Mouse (Mus musculus) adrenal gland, postnatal 10 days (tissue): ENCODE data around the gene Rbm38. TPM values are rescaled to one million over a fixed set of nuclear protein-coding genes. Genes with fewer than 3 reads are reported as not detected.

Experiments
- DNase-seq: peaks from one replicate; pipeline ENCODE4 v3.0.0; 2021; ENCODE audit warnings: mixed read lengths
- total RNA-seq, 2 experiments: library from RNA; stranded (reverse); gene quantifications; 2 replicates each; pipeline ENCODE4 v1.2.3; 2021

Rbm38 gene
- total RNA-seq, 2 experiments from 2014 or later = 25.3 to 39.6 TPM

DNA sequence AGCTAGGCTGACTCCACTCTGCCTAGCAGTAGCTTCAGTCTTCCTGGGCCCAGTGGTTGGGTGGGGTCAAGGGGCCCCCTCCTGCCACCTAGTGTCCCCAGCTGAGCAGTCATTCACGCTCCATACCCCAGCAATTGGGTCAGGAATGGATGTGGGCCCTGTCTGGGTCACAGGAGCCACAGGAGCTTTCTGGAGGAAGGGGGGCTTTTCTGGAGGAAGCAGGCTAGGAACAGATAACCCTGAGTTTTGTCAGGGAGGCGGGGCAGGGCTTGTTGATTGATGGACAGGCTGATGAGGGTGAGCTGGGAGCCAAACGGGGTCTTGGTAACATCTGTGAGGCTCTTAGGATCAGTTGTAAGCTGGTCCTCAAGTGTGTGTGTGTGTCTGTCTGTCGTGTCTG, 16.3 kb downstream of the Rbm38 start:
- DNase-seq = no peak

DNA sequence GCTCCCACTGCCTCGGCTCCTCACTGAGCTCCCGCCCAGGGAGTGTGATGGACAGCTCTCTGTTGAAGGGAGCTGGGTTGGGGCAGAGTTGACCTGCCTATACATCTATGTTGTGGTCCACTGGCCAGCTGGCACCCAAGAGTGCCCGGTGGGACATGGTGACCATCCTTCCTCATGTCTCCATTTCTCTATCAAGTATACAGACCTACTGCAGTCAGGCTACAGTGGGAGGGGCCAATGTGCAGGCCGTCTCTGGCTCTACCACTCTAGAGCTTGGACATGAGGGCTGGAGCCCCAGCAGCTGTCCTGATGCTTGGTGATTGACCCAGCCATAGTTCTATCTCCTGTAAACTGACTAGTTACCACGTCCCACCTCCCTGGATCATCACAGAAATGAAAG, 17.0 kb downstream of the Rbm38 start:
- no peak for DNase-seq

DNA sequence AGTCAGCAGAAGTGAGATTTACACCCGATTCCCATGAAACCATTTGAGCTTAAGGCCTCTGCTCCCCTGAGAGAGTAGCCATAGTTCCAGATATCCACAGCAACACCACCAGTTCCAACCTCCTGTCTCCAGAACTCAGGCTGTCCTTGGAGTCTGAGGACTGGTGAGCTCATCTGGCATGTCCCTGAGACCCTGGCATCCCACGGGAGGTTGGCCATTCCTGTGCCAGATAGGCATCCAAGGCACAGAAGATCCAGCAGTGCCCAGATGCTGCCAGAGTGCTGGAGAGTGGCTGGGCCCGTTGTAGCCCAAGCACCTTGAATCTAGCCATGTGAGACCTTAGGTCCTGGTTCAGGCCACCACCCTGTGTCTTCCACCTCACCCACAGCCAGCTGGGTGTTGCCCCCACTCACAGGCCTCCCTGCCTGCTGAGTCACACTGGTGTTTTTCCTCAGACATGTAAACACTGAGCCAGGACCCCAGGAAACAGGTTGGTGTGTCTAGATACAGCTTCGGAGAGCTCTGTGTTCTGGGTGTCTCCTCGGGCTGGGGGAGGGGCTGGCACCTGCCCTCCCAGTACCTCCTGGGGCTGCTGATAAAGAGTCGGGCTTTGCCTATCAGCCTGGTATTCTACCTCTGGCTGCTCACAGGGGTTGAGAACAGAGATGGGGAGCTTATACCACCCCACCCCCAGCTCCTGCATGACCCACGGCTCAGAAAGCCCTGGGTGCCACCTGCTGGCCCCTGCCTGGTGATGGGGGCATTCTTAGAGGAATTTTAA, 17.7 kb downstream of the Rbm38 start:
- no peak for DNase-seq

DNA sequence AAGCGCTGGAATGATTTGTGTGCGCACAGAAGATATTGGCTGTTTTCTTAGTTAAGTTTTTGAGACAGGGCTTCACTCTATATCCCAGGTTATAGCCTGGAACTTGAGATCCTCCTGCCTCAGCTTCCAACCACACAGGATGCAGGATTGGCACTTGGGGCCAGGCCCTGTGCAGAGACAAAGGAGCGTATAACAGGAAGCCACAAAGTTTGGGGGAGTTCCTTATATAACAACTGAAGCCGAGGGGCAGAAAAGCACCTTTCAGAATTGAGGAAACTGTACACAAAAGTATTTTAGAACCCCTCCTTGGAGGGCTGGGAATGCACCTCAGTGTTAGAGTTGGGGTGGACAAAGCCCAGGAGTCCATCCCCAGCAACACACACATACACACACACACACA, 18.7 kb downstream of the Rbm38 start:
- DNase-seq = no peak

DNA sequence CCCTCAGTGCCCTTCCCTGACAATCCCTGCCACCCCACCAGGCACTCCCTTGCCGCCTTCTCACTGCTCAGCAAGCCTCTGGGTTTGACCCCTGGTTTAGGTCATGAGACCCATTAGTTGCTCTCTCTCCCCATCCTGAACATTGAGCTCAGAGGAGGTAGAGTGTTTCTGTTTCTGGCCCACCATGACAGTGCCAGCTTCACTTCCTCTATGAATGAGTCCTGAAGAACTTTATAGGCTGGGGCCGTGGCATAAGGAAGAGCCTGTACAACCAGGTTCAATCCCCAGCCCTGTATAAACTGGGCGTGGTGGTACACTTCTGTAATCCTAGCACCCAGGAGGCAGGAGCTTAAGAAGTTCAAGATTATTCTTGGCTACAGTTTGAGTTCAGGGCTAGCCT, 20.5 kb downstream of the Rbm38 start:
- DNase-seq = no peak

DNA sequence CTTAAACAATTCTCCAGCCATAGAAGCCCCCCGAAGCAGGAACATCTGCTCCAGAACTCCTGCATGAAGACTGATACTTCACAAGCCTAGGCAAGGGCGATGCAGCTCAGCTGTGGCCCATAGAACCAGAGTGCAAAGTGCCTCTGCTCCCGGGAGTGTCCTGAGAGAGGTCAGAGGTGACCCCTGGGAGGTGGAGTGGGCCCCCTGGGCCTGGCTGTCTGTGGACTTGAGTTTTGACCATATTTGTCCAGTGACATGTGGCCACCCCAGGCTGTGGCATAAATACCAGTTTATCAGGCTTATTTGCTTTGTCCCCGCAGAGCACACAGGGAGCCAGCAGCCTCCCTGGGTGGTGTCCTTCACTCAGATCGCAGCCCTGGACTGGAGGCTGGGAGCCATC, 20.9 kb downstream of the Rbm38 start:
- DNase-seq = no peak

DNA sequence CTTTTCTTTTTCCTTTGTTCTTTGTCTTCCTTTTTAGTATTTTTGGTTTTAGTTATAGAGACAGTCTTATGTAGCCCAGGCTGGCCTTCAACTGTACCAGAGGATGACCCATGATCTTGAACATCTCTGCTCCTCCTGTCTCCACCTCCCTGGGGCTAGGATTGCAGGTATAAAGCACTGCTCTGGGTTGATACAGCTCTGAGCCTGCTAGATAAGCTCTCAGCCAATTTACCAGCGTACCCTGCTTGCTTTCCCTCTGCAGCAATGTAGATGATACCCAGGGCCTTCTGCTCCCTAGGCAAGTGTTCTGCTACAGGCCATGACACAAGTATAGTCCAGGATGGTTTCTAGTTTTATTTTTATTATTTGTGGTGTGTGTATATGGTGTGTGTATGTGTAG, 21.6 kb downstream of the Rbm38 start:
- DNase-seq = no peak

DNA sequence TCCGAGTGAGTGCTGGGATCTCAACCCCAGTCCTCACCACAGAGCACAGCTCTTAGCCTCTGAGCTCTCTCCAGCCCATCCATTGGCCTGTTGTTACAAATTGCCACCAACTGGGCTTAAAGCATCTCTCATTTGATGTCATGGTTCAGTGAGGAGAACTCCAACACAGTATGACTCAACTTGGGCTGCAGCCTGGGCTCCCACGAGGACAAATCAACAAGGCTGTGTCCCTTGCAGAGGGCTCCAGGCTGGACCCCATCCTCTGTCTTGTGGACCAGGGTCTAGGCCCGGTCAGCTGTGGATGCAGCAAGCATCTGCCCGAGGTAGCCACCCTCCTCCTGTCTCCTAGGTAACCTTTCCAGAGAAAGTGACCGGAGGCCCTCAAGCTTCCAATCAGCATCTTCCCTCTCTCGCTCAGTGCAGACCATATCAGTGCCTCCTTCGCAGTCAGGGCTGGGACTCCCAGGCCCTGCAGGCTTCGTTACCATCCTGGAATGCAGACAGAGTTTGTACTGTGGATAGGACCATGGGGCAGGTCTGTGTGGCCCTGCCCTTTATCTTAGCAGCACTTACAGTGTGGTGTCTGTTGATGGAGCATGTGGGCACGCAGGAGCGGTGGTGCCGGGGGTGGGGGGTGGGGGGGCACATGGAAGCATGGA, 22.3 kb downstream of the Rbm38 start:
- DNase-seq = no peak

DNA sequence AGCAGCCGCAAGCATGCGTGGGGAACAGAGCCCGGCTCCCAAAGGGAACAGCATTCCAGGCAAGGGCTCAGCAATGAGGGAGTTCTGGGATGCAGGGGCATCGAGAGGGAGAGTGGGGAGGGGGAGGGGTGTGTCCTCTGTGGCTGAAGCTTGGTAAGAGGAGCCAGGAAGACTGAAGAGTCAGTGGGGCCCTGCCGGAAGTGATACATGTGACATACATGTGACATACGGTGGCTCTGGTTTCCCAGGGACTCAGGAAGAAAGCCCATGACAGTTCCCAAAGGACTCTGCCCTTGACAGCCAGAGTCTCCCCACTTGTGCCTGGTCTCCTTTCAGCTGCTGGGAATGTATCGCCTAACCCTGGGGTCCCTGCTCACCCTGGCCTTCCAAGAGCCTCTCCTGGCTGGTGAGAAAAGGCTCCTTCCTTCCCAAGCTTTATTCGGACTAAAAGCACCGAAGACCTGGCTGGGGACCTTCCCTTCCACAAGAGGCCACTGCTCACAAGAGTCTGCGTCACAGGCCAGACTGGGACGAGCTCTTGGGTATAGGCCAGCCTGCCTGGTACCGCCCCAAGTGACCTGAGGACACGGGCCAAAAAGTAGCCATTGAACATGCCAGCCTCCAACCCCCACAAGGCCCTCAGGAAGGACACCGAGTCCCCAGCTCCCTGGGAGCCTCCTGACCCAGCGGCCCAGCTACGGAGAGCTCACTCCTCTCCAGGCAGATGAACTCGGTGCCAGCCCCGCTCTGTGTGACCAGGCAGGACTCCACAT, 24.1 kb downstream of the Rbm38 start:
- DNase-seq = peak; percentile 90

DNA sequence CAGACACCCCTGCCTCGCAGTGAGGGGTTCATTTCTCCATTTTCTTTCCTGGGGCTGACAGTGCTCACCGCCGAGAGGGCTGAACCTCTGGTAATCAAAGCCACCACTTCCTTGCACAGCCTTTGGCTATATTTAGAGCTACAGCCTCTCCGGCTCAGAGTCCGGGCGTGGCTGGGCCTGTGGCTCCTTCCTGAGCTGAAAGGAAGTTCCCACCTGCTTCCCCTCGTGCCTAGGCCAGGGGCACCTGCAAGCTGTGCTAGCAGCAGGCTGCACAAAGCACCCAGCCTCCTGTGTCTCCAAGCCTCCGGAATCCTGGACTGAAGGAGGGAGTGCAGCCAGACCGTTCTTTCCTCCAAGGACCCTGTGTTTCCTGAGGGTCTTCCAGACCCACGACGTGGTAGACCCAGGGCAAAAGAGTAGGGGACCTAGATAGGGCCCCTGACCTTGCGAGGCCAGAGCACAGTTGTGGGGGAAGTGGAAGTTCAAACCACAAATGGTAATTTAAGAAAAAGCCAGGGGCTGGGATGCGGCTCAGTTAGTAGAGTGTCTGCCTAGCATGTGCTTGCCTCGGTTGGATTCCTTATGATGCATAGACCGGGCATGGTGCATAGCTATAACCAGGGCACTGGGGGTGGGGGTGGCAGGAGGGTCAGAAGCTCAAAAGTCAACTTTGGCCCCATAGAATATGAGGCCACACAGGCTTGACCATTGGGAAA, 26.4 kb downstream of the Rbm38 start:
- peak; percentile 10 for DNase-seq

DNA sequence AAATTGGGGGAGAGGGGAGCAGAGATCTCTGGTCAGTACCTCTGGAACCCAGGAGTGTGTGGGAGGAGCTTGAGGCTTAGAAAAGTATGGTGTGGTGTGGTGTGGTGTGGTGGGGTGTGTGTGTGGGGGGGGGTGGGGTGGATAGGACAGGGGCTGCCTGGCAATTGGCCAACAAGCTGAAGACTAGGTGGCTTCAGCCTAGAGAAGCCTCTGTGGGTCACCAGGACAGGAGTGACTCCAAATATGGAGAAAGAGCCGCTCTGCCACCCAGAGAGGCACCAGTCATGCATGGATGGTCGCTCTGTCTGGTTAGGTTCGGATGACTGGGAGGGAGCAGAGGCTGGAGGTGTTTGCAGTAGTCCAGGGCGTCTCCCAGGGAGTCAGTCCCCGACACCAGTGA, 27.2 kb downstream of the Rbm38 start:
- DNase-seq = peak; percentile 1

DNA sequence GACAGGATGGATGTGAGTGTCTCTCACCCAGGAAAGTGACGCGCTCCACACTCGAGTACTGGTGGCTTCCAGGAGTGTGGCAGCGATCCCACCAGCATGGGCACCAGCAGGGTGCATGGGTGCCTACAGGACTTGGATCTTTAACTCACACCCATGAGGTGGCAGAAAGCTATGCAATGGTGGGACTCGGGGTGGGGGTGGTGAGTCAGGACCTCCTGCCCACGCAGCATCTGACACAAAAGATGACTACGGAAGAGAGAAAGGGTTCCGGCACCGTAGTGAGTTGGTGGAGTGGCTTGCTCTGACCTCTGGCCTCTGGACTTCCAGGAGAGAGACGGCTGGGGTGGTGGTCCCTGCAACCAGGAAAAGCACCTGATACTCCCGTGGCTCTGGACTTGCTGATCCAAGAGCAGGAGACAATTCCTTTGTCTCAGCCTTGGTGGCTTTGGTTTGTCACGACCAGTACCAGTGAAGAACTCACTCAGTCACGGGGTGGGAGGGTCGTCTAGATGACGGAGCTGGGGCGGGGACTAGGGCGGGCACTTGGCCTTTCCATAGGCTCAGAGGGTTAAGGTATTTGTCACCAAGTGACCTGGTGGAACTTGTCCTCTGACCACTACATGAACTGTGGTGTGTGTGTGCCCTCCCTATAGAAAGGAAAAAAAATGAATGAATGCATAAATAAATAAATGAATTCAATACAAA, 27.9 kb downstream of the Rbm38 start:
- peak; percentile 2 for DNase-seq

DNA sequence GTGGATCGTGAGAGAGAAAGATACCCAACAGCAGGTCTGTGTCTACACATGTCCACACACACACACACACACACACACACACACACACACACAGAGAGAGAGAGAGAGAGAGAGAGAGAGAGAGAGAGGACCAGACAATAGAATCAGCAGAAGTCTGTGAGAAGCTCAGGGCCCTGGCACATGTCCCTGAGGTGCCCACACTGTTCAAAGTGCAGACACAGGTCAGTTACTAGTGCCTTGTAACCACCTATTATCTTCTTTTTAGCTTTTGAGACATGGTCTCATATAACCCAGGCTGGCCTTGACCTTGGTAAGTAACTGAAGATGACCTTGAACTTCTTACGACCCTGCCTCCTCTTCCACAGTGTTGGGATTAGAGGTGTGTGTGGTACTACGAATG, 28.9 kb downstream of the Rbm38 start:
- DNase-seq = peak; percentile 3

DNA sequence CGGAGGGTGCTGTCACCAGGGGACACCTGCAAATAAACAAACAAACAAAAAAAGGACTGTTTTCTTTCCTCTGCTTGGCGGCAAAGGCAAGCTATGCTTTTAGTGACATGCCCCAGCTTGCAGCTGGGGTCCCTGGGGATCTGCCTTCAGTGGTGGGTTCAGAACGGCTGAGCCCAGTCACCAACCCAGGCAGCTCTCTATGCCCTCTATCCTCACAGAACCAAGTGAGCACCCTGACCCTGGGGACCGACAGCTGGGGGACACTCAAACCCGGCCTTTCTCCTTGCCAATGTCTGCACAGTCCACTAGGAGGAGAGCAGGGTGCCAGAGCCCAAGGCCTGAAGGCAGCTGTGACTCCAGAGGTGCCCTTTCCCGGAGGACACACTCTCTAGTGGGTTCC, 29.5 kb downstream of the Rbm38 start:
- DNase-seq = peak; percentile 47

DNA sequence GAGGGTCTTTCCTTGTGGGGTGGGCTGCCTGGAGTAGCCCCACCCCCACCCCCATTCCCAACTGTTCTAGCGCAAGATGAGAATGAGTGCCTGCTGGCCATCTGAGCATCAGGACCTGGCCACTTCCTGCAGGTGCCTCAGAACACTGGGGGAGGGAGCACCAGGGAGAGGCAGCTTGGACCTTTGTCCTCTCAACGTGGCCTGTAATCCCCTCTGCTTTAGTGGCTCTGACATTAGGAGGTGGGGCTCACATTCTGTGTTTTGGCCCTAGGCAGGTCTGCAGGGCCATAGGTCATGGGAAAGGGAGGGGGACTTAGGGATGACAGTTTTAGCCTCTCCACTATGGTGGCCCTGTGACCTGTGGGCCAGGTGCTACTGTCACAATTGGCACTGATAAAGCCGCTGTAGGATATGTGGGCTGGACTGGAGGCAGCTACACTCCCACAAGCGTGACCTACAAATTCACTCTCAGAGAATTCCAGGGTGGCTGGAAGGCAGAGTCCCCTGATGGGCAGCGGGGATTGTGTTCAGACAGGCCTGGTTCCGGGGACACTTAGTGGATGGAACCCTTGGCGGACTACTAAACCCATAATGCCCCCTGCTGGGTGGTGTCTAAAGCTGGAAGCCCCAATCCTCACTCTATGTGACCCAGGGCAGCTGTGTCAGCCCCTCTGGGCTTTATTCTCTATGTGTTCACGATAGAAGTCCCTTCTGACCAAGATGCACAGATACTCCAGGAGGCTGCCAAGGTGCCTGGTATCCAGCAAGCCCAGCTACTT, 30.5 kb downstream of the Rbm38 start:
- peak; percentile 3 for DNase-seq

DNA sequence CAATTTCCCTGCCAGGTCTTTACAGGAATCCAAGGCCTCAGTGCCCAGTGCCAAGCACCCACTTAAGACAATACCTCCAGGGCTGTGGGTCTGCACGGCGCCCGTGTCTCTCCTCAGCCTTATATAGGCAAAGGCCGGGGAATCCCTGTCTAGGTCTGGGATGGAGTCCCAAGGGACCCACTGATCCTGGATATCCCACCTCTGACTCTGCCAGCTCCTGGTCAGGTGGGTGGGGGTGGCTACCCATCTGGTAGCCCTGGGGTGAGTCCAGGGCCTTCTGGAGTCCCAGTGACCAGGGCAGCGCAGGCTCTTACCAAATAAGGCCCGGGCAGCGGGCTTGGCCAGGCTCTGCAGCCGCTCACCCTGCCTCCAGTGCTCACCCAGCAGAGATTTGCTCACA, 32.6 kb downstream of the Rbm38 start:
- peak; percentile 1 for DNase-seq

DNA sequence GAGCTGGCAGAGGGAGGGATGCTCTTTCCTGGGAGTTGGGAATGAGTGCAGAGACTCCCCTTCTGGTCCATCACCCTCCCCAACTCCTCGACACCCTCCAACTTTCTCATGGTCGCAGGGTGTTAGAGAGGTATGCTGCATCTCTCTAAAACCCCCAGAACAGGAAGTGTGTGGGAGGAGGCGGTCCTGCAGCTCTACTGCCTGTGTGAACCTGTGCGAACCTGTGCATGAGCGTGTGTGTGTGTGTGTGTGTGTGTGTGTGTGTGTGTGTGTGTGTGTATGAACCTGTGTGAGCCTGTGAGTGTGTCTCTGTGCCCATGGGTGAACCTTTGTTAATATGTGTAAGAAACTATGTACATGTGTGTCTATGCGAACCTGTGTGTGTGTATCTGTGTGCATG, 33.5 kb downstream of the Rbm38 start:
- DNase-seq = peak; percentile 1

DNA sequence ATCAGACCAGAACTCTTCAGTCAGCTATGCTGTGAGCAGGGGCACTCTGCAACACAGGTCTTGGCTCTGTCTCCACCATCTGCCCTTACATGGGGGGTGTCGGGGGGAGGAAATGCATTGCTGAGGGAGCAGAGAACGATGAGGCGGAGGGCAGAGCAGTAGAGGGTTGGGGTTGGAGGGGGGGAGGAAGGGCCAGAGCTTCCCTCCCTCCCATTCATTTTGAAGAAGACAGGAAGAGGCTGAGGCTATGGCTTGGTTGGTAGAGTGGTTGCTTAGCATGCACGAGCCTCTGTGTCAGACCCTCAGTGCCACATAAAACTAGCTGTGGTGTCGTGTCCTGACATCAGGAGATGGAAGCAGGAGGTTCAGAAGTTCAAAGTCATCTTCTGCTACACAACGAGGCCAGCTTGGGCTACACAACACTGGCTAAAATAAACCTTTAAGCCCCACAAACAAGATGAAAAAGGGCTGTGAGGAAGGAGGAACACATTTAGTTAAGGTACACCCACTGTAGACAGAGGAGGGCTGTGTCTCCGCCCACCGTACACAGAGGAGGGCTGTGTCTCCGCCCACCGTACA, 36.1 kb downstream of the Rbm38 start:
- DNase-seq = peak; percentile 1

DNA sequence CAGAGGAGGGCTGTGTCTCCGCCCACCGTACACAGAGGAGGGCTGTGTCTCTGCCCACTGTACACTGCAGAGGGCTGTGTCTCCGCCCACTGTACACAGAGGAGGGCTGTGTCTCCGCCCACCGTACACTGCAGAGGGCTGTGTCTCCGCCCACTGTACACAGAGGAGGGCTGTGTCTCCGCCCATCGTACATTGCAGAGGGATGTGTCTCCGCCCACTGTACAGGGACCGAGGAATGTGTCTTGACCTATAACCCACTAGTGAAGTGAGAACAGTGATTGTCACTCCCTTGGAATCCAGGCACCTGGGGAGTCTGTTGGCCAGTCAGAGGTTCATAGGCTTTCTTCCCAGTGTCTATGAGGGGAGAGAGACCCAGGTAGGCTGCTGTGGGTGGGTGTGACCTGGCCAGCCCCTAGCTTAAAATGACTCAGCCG, 36.6 kb downstream of the Rbm38 start:
- peak; percentile 1 for DNase-seq

DNA sequence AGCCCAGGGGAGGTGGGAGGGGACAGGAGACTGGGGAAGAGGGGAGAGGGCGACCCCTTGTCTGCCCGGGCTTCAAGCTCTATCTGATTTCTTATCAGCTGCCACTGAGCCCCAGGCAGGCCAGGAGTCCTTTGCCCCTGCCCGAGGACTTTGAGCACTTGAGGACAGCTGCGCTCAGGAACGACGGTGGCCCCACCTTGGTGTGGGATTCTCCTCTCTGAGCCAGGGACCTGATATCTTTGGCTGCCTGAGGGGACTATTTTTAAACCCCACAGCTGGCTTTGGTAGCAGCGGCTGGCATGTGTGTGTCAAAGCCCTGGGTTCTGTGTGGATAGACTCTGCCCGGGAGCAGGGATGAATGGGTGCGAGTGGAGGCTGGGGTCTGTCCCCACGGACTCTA, 37.3 kb downstream of the Rbm38 start:
- DNase-seq = peak; percentile 1

DNA sequence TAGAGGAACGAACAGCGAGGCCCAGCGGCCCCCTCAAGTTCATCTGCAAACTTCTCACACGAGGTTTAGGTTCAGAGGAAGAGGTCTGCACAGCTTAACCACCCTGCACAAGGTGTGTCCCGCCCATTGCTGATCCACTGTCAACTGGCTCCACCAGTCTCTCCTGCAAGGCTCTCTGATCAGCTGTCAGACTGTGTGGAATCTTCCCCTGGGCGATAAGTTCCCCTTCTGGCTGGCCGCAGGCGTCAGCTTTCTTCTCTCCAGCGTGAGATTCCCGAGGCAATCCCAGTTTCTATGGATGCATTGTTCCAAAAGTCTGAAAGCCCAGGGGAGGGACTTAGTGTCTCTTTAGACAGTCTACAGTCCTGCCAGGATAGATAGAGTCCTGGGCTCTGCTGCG, 38.0 kb downstream of the Rbm38 start:
- peak; percentile 1 for DNase-seq
